Mouse (Mus musculus) layer of hippocampus, postnatal 25 days (tissue): ENCODE measurements around the gene Zc3h10. TPM values are rescaled to one million over a fixed set of nuclear protein-coding genes. Genes with fewer than 3 reads are reported as not detected.
A peak's percentile ranks its signal among the peaks of the same experiment; 100 is the strongest.
"Not testable (repeated sequence)": the region's sequence is repeated elsewhere in the genome, so short reads cannot be mapped to it uniquely, and the experiment has no call there.

Experiments used
- DNase-seq, 2 experiments: peaks; one replicate each; pipeline ENCODE4 v3.0.0; 2022; ENCODE audit warnings: mixed read lengths in 2 of 2, low spot score in 1 of 2; ENCODE audit errors: extremely low spot score in 1 of 2
- total RNA-seq, 2 experiments: library from RNA; stranded (reverse); gene quantifications; 2 replicates each; pipeline ENCODE4 v1.2.3; 2021

Zc3h10 gene
- total RNA-seq, 2 experiments from 2014 or later = 13.2 to 14.8 TPM

GRCm38 (mm10) chr10:128556286-128556685 is 8.7 kb upstream of the Zc3h10 start:
- DNase-seq = no peak

- not testable (repeated sequence) for DNase-seq
Observed at GRCm38 (mm10) chr10:128555567-128555966, 8.0 kb upstream of the Zc3h10 start.

GRCm38 (mm10) chr10:128550144-128550823 is 2.7 kb upstream of the Zc3h10 start:
- not testable (repeated sequence) for DNase-seq

- DNase-seq = not testable (repeated sequence)
Observed at GRCm38 (mm10) chr10:128549682-128550057, 2.1 kb upstream of the Zc3h10 start.

- peak; percentile 78 to 79 for DNase-seq
Observed at GRCm38 (mm10) chr10:128548947-128549681, 1.5 kb upstream of the Zc3h10 start, which contains the start of gene Rpl41. Rpl41 (minus strand) TSS chr10:128549305.

- DNase-seq = not testable (repeated sequence)
Observed at GRCm38 (mm10) chr10:128548051-128548791, 647 bp upstream of the Zc3h10 start.

- no peak for DNase-seq
Observed at GRCm38 (mm10) chr10:128546787-128547186, 787 bp downstream of the Zc3h10 start.

- no peak for DNase-seq
Observed at GRCm38 (mm10) chr10:128546361-128546760, 1.2 kb downstream of the Zc3h10 start.

- no peak for DNase-seq
Observed at GRCm38 (mm10) chr10:128545570-128545898, 2.0 kb downstream of the Zc3h10 start.

- no peak for DNase-seq
Observed at GRCm38 (mm10) chr10:128544674-128545569, 2.7 kb downstream of the Zc3h10 start.

GRCm38 (mm10) chr10:128544151-128544657 is 3.4 kb downstream of the Zc3h10 start:
- DNase-seq = no peak

GRCm38 (mm10) chr10:128543100-128543499 is 4.5 kb downstream of the Zc3h10 start:
- no peak for DNase-seq

- no peak for DNase-seq
Observed at GRCm38 (mm10) chr10:128538340-128538870, 9.2 kb downstream of the Zc3h10 start.

- DNase-seq = peak; percentile 69 to 83
Observed at GRCm38 (mm10) chr10:128536266-128536940, 11.2 kb downstream of the Zc3h10 start.

GRCm38 (mm10) chr10:128535624-128536265 is 11.8 kb downstream of the Zc3h10 start:
- no peak for DNase-seq

GRCm38 (mm10) chr10:128535206-128535605 is 12.4 kb downstream of the Zc3h10 start:
- no peak for DNase-seq

GRCm38 (mm10) chr10:128526366-128527356 is 20.9 kb downstream of the Zc3h10 start:
- no peak for DNase-seq
